Mouse (Mus musculus): ENCODE results near the gene Onecut1.

DNA sequence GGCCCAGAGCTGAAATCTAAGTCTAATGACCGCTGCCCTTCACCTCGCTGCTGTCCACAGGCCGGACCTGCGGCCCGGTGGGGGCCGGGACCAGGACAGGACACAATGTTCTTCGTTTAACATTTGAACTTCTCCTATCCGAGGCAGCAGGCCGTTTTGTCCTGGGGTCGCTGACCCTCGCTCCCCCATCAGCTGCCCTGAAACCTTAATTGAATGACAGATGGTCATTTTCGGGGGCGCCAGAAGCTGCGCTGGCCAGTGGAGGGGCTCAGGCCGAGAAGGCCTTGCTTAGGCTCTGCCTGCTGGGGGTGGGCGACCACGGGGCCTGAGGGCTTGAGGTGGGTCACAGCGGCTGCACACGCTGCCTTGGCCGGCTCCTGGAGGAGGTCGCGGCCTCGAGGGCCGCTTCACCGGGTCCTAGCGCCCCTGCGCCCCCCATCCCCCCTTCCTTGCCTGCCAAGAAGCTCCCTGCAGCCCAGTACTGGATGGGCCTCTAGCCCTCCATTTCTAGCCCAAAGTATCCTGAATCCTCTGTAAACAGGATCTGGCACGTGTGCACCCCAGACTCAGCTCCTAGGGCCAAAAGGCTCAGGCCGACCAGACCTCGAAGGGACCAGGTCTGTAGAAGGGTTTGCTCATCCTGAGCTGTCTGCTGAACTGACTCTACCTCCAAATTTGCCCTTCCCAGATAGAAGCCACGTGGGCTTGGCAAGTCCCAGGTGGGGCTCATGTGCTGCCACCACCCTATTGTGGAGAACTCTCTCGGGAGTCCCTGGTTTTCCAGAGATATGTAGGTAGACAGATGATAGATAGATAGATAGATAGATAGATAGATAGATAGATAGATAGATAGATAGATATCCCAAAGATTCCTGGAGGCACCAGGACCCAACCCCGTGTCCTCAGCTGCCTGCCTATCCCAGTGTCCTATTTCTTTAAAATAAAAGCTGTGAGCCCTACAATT is 14.6 kb upstream of the Onecut1 start:
- TF ChIP-seq CTCF (IDR thresholded peaks at IDR 0.05; ENCODE audit: borderline replicate concordance, insufficient read depth, low read length) = no peak
- TF ChIP-seq POLR2A (IDR thresholded peaks at IDR 0.05; ENCODE audit: low read depth, low read length) = no peak

All from embryonic fibroblast, embryonic 13.5 days (primary cell).